27 mouse cellular contexts compared by ENCODE assay signal in genomic region chr1:94020151-94020550, GRCm38 (mm10). TPM values are rescaled to one million over a fixed set of nuclear protein-coding genes. Genes with fewer than 3 reads are reported as not detected.
"Had no signal": no experiment of that assay in that cellular context is flagged by ENCODE, and none has a peak within 500 bp of the region (broad histone marks: within the 10 kb centered on the region; RNA-seq: fewer than 3 reads in every experiment).

Gene Neu4, plus strand, starts transcription at chr1:94020451.

- H3K4me2 ChIP-seq: liver, embryonic 13.5 days; midbrain, embryonic 11.5 days; stomach, embryonic 15.5 days had no signal

- ATAC-seq: intestine, postnatal 0 days had no signal

- H3K27ac ChIP-seq: kidney, postnatal 0 days; liver, embryonic 13.5 days; stomach, embryonic 15.5 days had no signal

- H3K4me1 ChIP-seq: liver, embryonic 13.5 days; stomach, embryonic 15.5 days had no signal

- H3K36me3 ChIP-seq: liver, embryonic 13.5 days; stomach, embryonic 15.5 days had no signal

- H3K27me3 ChIP-seq: liver, embryonic 13.5 days; stomach, embryonic 15.5 days had no signal

- H3K9me3 ChIP-seq: liver, embryonic 13.5 days; stomach, embryonic 15.5 days had no signal

- H3K9ac ChIP-seq: liver, embryonic 13.5 days; stomach, embryonic 15.5 days had no signal

- H3K4me3 ChIP-seq: liver, embryonic 13.5 days; stomach, embryonic 15.5 days had no signal

- DNase-seq: kidney, adult 2 months; kidney, postnatal 25 days; liver, embryonic 13.5 days; lung, adult 2 months; lung, postnatal 14 days; lung, postnatal 4 days; midbrain, embryonic 14.5 days; right cerebral cortex, postnatal 25 days; spleen, adult 18-20 months; thymus, postnatal 25 days had no signal

RNA-seq across cellular contexts. Expression of gene Neu4, which starts in this region (rescaled TPM):
- total RNA-seq: liver, adult 2 months; megakaryocyte progenitor cell, adult 5-6 weeks; megakaryocyte-erythroid progenitor cell, adult 5-6 weeks had no signal
- polyA plus RNA-seq: intestine, embryonic 14.5 days; intestine, postnatal 0 days; kidney, adult 2 months; kidney, embryonic 14.5 days; kidney, postnatal 0 days; large intestine, adult 2 months; limb, embryonic 11.5 days; limb, embryonic 14.5 days; liver, adult 2 months; liver, embryonic 13.5 days; liver, embryonic 16.5 days; lung, adult 2 months; lung, embryonic 16.5 days; midbrain, embryonic 11.5 days; midbrain, embryonic 14.5 days; neural tube, embryonic 11.5 days; neural tube, embryonic 14.5 days; stomach, embryonic 15.5 days; thymus, postnatal 0 days had no signal
